Mouse (Mus musculus) embryo, embryonic 10.5 days (tissue): ENCODE results near the gene Atp2b4.

Experiments
- DNase-seq: peaks from one replicate; pipeline ENCODE4 v3.0.0-alpha.2; 2015; ENCODE audit warnings: low spot score

The Atp2b4 gene

GRCm38 (mm10) chr1:133798821-133799415, 1.9 kb downstream of the Atp2b4 start:
- no peak for DNase-seq

DNA sequence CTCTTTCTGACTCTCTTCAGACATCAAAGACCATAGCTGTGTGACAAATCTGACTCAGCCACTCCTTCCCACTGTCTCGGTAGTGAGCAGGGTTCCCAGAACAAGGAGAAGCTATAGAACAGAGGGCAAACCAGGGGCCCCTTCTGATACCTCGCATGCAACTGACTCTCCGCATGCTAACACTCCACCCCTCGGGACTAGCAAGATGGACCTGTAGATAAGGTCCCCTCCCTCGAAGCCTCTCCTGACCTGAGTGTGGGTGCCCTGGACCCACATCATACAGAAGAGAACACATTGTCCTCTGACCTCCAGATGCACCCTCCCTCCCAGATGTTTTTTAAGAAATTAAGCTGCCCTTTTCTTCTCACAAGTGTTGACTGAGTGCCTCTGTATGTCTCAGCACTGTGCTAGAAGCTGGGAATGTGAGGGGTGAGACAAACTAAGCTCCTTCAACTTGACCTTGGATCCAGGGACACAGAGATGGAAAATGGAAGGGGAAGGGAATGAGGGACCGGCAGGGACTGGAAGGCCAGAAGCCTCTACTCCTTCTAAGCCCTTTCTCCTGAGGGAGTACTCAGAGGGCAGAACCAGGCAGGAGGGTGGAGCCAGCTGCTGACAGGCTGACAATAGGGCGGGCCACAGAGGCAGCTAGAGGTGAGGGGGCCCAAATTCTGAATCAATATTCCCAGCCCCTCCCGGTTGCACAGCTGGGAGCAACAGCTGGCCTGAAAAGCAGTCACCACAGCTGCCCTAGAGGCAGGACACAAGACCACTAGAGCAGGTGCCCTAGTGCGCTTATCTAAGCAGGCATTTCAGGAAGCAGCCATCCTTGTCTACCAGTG, 2.6 kb downstream of the Atp2b4 start:
- peak; percentile 14 for DNase-seq

- no peak for DNase-seq
Measured at GRCm38 (mm10) chr1:133797327-133797978, 3.4 kb downstream of the Atp2b4 start.

GRCm38 (mm10) chr1:133793646-133794045, 7.2 kb downstream of the Atp2b4 start:
- no peak for DNase-seq

- DNase-seq: no peak
Measured at GRCm38 (mm10) chr1:133790011-133790410, 10.8 kb downstream of the Atp2b4 start.

DNA sequence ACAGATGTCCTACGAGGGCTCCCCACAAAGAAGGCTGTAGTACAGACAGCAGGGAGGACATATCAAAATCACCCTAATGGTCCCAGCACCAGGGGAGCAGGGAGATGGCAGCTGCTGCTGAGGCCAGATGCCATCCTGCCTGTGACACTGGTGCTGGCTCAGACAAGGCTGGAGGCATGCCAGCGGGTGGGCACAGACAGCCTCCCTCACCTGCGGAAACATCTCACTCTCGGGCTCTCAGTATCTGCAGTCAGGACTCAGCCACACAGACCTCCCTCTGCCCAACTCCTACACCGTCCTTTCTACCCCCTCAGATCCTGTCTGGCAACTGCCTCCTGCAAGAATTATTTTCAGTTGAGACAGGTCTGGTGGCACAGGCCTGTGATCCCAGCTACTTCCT, 12.0 kb downstream of the Atp2b4 start:
- DNase-seq: no peak

- DNase-seq: no peak
Measured at GRCm38 (mm10) chr1:133787500-133788210, 13.2 kb downstream of the Atp2b4 start.

GRCm38 (mm10) chr1:133784621-133785020, 16.2 kb downstream of the Atp2b4 start:
- DNase-seq: no peak

DNA sequence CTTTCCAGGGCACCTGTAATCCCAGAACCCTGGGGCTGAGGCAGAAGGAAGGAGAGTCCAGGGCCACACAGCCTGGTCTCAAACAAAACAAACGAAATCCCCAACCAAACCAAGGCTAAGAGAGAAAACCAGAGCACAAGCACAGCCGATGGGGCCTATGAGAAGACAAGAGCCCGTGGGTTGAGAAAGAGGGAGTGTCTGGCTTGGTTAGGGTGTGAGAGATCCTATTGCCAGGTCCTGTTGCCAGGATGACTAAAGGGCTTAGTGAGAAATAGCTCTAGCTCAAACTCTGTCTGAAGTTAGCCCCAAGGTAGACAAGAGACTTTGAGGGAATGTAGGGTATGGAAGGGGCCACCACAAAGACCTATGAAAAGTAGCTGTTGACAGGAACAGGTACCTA, 19.3 kb downstream of the Atp2b4 start:
- no peak for DNase-seq

- no peak for DNase-seq
Measured at GRCm38 (mm10) chr1:133779043-133779442, 21.8 kb downstream of the Atp2b4 start.

GRCm38 (mm10) chr1:133777651-133778231, 23.1 kb downstream of the Atp2b4 start:
- DNase-seq: no peak

GRCm38 (mm10) chr1:133772553-133772952, 28.3 kb downstream of the Atp2b4 start:
- DNase-seq: no peak

GRCm38 (mm10) chr1:133771831-133772399, 28.9 kb downstream of the Atp2b4 start:
- no peak for DNase-seq

DNA sequence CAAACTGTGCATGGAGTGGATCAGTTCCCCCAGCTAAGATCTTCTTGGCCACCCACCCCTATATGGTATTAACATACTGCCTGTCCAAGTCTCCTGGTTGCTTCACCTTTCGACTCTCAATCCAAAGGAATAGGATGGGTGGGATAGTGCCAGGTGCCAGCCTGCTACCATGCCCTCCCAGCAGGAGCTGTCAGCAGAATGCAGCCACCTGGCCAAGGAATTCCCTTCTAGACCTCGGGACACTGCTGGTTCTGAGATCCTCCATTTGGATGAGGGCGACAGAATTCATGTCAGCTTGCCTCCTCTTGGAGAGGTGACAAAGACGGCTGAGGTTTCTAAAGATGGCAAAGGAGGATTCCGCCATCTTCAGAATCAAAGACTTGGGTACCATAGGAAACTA, 32.8 kb downstream of the Atp2b4 start:
- DNase-seq: no peak

- DNase-seq: peak; percentile 55
Measured at GRCm38 (mm10) chr1:133766901-133767529, 33.8 kb downstream of the Atp2b4 start.

DNA sequence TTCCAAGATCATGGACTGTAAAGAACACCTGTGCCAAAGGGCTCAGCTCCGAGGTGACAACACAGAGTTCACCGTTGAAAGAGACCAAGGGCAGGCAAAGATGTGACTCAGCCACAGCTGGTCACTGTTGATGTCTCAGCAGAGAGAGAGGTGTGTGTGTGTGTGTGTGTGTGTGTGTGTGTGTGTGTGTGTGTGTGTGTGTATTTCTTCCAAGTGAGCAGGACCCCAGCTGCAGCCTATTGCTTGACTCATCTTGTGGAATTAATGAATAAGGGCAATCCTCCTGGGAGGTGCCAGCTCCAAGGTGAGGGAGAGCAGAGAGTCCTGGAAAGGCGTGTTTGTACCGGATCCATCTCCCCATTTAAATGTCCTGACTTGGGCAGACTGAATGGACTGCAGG, 35.5 kb downstream of the Atp2b4 start:
- no peak for DNase-seq

- DNase-seq: peak; percentile 46
Measured at GRCm38 (mm10) chr1:133762946-133763422, 37.9 kb downstream of the Atp2b4 start.

DNA sequence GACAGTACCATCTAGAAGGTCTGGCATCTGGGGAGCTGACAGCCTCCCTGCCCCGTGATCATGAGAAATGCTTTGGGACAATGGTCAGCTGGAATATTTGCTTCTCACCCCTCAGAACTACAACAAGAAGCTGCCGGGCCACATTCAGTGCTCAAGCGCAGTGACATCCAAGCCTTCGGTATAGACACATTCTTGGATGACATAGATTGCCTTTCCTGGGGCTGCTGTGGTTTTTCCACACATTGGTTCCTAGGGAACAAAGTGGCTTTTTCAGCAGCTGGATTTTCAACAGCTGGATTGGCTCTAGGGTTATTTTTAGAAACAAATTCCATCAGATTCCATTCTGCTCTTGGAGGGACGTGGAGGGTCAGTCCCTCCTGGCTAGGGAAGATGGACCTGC, 39.6 kb downstream of the Atp2b4 start:
- DNase-seq: no peak

- DNase-seq: no peak
Measured at GRCm38 (mm10) chr1:133754317-133754868, 46.4 kb downstream of the Atp2b4 start.

DNA sequence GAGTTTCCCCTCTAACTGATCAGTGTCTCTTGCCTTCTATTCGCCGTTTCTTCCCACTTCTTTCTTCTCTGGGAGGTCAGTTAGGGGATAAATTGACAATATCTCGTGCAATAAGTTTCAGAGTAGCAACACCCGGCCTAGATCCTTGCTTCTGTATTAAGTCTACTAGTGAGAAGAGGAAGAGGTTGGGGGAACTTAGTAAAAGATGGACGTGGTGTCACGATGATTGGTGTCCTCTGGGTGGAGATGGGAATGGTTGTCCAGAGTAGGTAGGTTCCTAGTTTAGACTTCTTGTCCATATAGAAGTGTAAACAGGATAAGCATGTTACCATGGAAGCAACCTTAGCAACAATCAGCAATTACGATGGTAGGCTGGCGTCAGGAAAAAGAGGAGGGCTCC, 47.5 kb downstream of the Atp2b4 start:
- no peak for DNase-seq

DNA sequence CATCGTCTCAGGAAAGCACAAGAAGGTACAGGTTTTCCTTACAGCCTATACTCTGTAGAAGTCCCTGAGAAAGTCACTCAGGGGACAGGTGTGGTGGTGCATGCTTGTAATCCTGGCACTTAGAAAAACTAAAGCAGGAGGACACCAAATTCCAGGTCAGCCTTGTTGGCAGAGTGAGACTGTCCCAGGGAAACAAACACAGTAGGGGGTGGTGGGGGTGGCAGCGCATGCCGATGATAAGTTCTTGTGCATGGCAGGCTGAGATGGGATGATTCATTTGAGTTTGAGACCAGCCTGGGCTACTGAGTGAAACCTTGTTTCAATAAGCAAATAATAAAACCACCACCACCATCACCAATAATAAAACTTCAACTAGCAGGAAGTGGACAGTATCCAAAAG, 49.2 kb downstream of the Atp2b4 start:
- DNase-seq: no peak
